Mouse (Mus musculus): ENCODE data around the gene Zfp593. TPM values are rescaled to one million over a fixed set of nuclear protein-coding genes. Genes with fewer than 3 reads are reported as not detected.

Gene Zfp593
- 0.70 TPM for polyA plus RNA-seq (2014; fragmentation: Illumina TruSeq; extraction: RNeasy Lipid Tissue Mini Kit (QIAGEN cat#74804); ENCODE audit: low read depth, low replicate concordance)

DNA sequence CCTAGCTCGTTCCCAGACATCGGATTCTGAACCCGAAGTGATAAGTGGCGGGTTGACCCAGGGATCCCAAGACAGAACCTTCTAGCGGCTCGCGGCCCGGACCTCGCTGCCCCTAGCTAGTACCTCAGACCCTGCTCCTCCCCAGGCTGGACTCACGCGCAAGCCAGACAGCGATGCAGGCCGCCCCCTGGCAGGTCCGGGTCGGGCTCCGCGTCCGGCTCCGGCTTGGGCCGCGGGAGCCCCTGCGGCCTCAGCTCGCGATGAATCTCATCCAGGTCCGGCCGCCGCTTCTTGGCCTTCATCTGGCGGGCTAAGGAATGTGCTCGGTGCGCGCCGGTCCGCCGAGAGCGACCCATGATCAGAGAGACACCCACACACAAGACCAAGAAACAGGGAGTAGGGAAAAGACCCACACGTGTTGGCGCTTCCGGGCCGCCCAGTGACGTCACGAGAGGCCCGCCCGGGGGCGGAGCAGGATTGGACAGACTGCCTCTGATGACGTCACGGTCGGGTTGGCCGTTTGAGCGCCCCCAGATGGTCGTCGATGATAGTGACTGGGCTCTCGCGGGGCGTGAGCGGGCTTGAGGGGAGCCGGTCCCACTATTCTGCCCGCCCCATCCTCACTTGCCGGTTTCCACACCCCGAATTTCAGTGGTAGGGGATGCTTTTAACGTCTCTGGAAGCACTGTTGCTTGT, at the start of gene Zfp593:
Gene Zfp593 (minus strand): TSS at position 445 of the 696 bp plus-strand sequence.

GRCm38 (mm10) chr4:134287575-134288025, 42.2 kb upstream of the Zfp593 start, which contains the start of gene Pdik1l:
Gene Pdik1l (minus strand): TSS chr4:134287895.

DNA sequence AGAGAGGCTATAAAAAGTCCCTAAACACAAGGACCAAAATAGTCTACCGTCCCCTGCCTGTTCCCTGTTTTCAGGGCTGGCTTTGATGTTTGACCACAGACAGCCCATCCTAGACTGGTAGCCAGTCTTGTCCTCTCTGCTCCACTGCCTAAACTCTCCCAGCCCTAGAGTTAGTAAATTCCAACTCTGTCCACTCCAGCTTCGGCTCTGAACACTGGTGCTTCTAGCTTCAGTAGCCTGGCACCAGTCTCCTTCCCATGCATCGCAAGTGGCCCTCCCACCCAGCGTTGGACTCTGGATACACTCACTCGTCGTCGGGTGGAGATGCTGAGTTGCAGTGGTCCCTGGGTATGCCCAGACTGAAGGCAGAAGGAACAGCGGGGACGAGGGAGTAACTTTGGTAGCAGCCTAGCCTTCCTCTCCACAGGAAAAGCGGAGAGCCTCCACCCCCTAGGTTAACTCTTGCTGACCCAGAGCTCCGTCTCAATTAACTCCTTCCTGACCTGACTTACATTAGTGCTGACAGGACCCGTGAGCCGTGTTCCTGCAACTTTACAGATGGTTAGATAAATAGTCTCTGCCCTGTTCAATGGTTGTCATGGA, 8.4 kb upstream of the Zfp593 start, which contains the start of gene Grrp1:
Gene Grrp1 (minus strand): TSS at position 385 of the 603 bp plus-strand sequence.

DNA sequence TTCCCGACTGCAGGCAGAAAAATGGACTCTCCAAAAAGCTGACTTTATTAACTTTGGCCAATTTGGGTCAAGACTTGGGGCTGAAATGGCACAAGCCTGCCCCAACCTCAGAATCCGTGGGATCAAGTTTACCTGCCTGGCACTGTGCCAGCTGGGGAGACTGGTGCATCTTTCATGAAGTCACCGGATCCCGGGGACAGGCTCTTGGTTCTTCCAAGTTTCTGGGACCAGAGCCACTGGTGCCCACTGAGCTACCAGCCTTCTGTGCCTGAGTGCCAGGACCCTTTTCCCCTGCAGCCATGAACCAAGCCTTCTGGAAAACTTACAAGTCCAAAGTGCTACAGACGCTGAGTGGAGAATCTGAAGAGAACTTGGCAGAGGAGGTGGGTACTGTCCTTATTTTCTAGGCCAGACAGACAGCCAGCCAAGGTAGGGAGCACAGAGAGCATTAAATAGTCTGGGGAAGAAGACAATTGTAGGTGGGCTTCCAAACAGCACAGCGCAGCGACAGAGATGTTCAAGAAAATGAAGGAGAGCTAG, 1.4 kb upstream of the Zfp593 start, which contains the start of gene Gm30191:
Gene Gm30191 (plus strand): TSS at position 217 of the 540 bp plus-strand sequence.

DNA sequence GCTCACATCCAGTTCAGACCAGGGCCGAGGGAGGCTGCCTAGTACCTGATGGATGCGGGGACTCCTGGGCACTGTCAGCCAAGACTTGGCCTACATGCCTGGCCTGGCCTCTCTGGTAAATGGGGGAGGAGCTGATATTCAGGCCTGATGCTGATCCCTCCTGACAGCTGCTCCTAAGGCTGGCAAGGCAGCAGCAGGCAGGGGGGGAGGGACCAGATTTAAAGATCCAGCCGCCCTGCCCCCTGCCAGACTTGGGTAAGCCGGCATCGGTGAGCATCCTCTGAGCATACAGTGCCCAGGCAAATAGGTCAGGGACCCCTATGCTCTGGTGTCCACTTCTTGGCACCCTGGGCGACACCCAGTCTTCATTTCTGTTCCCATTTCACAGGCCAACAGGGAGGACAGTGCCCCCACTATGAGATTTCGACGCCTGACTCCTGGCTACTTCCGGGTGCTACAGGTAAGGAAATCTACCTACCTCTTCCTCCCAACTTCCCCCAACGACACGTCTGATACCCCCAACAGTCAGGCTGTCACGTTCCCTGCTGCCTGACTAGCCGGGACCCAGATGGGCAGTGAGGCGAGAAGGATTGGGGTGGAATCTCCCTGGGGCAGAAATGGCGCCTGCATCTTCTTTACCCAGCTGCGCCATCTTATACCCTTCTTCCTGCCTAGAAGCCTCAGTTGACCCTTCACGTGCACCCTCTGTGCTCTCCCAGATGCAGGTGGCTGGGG, 1.7 kb downstream of the Zfp593 start, which contains the start of gene E130218I03Rik:
Gene E130218I03Rik (plus strand): TSS at position 147 of the 735 bp plus-strand sequence.

DNA sequence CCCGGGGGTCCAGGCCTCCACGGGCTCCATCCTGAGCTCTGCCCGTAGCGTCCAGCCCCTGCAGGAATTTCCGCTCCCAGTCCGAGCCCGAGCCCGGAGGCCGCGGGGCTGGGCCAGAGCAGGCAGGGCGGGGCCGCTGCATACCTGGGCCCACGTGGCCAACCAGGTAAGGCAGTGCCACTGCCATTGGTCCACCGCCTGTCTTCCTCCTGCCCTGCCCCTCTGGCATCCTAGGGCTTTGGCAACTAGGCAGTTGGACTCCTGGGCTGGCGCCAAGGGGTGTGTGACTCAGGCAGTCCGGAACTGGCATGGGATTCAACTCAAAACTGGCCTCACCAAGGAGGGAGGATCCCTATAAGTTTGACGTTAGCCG, 7.1 kb downstream of the Zfp593 start, which contains the start of gene Cnksr1:
Gene Cnksr1 (minus strand): TSS at position 121 of the 373 bp plus-strand sequence.

DNA sequence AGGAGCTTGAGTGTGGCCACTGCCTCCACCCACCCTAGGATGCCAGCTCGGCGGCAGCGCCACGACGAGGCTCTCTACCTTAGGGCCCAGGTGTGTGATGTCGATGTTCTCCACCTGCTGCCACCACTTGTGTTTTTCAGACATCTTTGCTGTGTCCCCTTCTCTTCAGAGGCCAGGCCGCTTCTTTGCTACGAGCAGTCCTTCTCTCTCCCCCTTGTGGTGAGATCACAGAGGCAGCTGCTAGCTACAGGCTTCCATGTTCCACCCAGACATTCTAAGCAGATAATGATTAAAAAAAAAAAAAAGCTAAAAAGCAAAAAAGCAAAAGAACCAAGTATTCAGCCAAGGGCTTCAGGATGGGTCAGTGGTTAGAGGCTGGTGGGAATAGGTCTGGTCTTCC, 18.2 kb downstream of the Zfp593 start, which contains the start of gene Catsper4:
Gene Catsper4 (minus strand): TSS at position 190 of the 400 bp plus-strand sequence.

GRCm38 (mm10) chr4:134202904-134203303, 42.5 kb downstream of the Zfp593 start, which contains the start of gene Gm7534:
Gene Gm7534 (minus strand): TSS chr4:134203004.

Other genes with a start within 250 kb of the Zfp593 start
- gene Dhdds, start 244.7 kb downstream of the Zfp593 start, polyA plus RNA-seq (2014; fragmentation: Illumina TruSeq; extraction: RNeasy Lipid Tissue Mini Kit (QIAGEN cat#74804); ENCODE audit: low read depth, low replicate concordance): 33.4 TPM
- gene Lin28a, start 226.8 kb downstream of the Zfp593 start, polyA plus RNA-seq (2014; fragmentation: Illumina TruSeq; extraction: RNeasy Lipid Tissue Mini Kit (QIAGEN cat#74804); ENCODE audit: low read depth, low replicate concordance): not detected
- not detected for gene Zfp683, start 191.8 kb downstream of the Zfp593 start, polyA plus RNA-seq (2014; fragmentation: Illumina TruSeq; extraction: RNeasy Lipid Tissue Mini Kit (QIAGEN cat#74804); ENCODE audit: low read depth, low replicate concordance)
- not detected for gene Crybg2, start 184.8 kb downstream of the Zfp593 start, polyA plus RNA-seq (2014; fragmentation: Illumina TruSeq; extraction: RNeasy Lipid Tissue Mini Kit (QIAGEN cat#74804); ENCODE audit: low read depth, low replicate concordance)
- 22.9 TPM for gene Cd52, start 150.5 kb downstream of the Zfp593 start, polyA plus RNA-seq (2014; fragmentation: Illumina TruSeq; extraction: RNeasy Lipid Tissue Mini Kit (QIAGEN cat#74804); ENCODE audit: low read depth, low replicate concordance)
- gene Ubxn11, start 143.0 kb downstream of the Zfp593 start, polyA plus RNA-seq (2014; fragmentation: Illumina TruSeq; extraction: RNeasy Lipid Tissue Mini Kit (QIAGEN cat#74804); ENCODE audit: low read depth, low replicate concordance): not detected
- 1.6 TPM for gene Sh3bgrl3, start 116.8 kb downstream of the Zfp593 start, polyA plus RNA-seq (2014; fragmentation: Illumina TruSeq; extraction: RNeasy Lipid Tissue Mini Kit (QIAGEN cat#74804); ENCODE audit: low read depth, low replicate concordance)
- gene Cep85, start 58.5 kb downstream of the Zfp593 start, polyA plus RNA-seq (2014; fragmentation: Illumina TruSeq; extraction: RNeasy Lipid Tissue Mini Kit (QIAGEN cat#74804); ENCODE audit: low read depth, low replicate concordance): 7.9 TPM
- not detected for gene Gm7534, start 42.6 kb downstream of the Zfp593 start, polyA plus RNA-seq (2014; fragmentation: Illumina TruSeq; extraction: RNeasy Lipid Tissue Mini Kit (QIAGEN cat#74804); ENCODE audit: low read depth, low replicate concordance)
- not detected for gene Catsper4, start 18.2 kb downstream of the Zfp593 start, polyA plus RNA-seq (2014; fragmentation: Illumina TruSeq; extraction: RNeasy Lipid Tissue Mini Kit (QIAGEN cat#74804); ENCODE audit: low read depth, low replicate concordance)
- gene Cnksr1, start 7.2 kb downstream of the Zfp593 start, polyA plus RNA-seq (2014; fragmentation: Illumina TruSeq; extraction: RNeasy Lipid Tissue Mini Kit (QIAGEN cat#74804); ENCODE audit: low read depth, low replicate concordance): not detected
- gene E130218I03Rik, start 1.9 kb downstream of the Zfp593 start, polyA plus RNA-seq (2014; fragmentation: Illumina TruSeq; extraction: RNeasy Lipid Tissue Mini Kit (QIAGEN cat#74804); ENCODE audit: low read depth, low replicate concordance): not detected
- not detected for gene Gm30191, start 1.3 kb upstream of the Zfp593 start, polyA plus RNA-seq (2014; fragmentation: Illumina TruSeq; extraction: RNeasy Lipid Tissue Mini Kit (QIAGEN cat#74804); ENCODE audit: low read depth, low replicate concordance)
- not detected for gene Grrp1, start 8.5 kb upstream of the Zfp593 start, polyA plus RNA-seq (2014; fragmentation: Illumina TruSeq; extraction: RNeasy Lipid Tissue Mini Kit (QIAGEN cat#74804); ENCODE audit: low read depth, low replicate concordance)
- gene Pdik1l, start 42.3 kb upstream of the Zfp593 start, polyA plus RNA-seq (2014; fragmentation: Illumina TruSeq; extraction: RNeasy Lipid Tissue Mini Kit (QIAGEN cat#74804); ENCODE audit: low read depth, low replicate concordance): 23.7 TPM
- not detected for gene Trim63, start 69.5 kb upstream of the Zfp593 start, polyA plus RNA-seq (2014; fragmentation: Illumina TruSeq; extraction: RNeasy Lipid Tissue Mini Kit (QIAGEN cat#74804); ENCODE audit: low read depth, low replicate concordance)
- 20.3 TPM for gene Slc30a2, start 97.6 kb upstream of the Zfp593 start, polyA plus RNA-seq (2014; fragmentation: Illumina TruSeq; extraction: RNeasy Lipid Tissue Mini Kit (QIAGEN cat#74804); ENCODE audit: low read depth, low replicate concordance)
- gene Extl1, start 138.3 kb upstream of the Zfp593 start, polyA plus RNA-seq (2014; fragmentation: Illumina TruSeq; extraction: RNeasy Lipid Tissue Mini Kit (QIAGEN cat#74804); ENCODE audit: low read depth, low replicate concordance): 0.41 TPM
- gene Pafah2, start 150.7 kb upstream of the Zfp593 start, polyA plus RNA-seq (2014; fragmentation: Illumina TruSeq; extraction: RNeasy Lipid Tissue Mini Kit (QIAGEN cat#74804); ENCODE audit: low read depth, low replicate concordance): 6.1 TPM
- gene Stmn1, start 222.7 kb upstream of the Zfp593 start, polyA plus RNA-seq (2014; fragmentation: Illumina TruSeq; extraction: RNeasy Lipid Tissue Mini Kit (QIAGEN cat#74804); ENCODE audit: low read depth, low replicate concordance): 34.7 TPM

All from adrenal gland, adult 10 weeks (tissue).